Mouse (Mus musculus): ENCODE results near the gene Trmo. TPM values are rescaled to one million over a fixed set of nuclear protein-coding genes. Genes with fewer than 3 reads are reported as not detected.

Gene Trmo
- polyA plus RNA-seq, 1 experiment from 2014 or later: 10.4 TPM

GRCm38 (mm10) chr4:46361258-46361657 lies 28.0 kb downstream of the Trmo start:
- no peak overlapping the region for H3K27ac ChIP-seq
- H3K4me3 ChIP-seq: no peak overlapping the region
- no peak for DNase-seq (ENCODE audit: low spot score)
- H3K27me3 ChIP-seq (ENCODE audit: insufficient read depth, poor library complexity, severe bottlenecking): peaks cover 26% of the 10 kb centered on the region
- H3K4me1 ChIP-seq (replicated peaks): no peaks in the 10 kb centered on the region
- no peaks in the 10 kb centered on the region for H3K9me3 ChIP-seq
- H3K36me3 ChIP-seq: no peaks in the 10 kb centered on the region
- WGBS: 78% methylated on average over 5 of the region's 5 CpGs

GRCm38 (mm10) chr4:46359539-46360253 lies 29.5 kb downstream of the Trmo start:
- DNase-seq (ENCODE audit: low spot score): no peak
- Histone ChIP-seq H3K4me3 (no peak overlapping the region), H3K36me3 (no peaks in the 10 kb centered on the region), H3K27ac (no peak overlapping the region), H3K9me3 (no peaks in the 10 kb centered on the region), H3K4me1 (replicated peaks) (no peaks in the 10 kb centered on the region), H3K27me3 (ENCODE audit: insufficient read depth, poor library complexity, severe bottlenecking) (peaks cover 31% of the 10 kb centered on the region)
- 84% methylated on average over 12 of the region's 12 CpGs for WGBS

- peak; percentile 76 for DNase-seq (ENCODE audit: low spot score)
- peaks cover 15% of the 10 kb centered on the region for H3K4me1 ChIP-seq (replicated peaks)
- no peak overlapping the region for H3K27ac ChIP-seq
- no peaks in the 10 kb centered on the region for H3K9me3 ChIP-seq
- WGBS: 51% methylated on average over 12 of the region's 12 CpGs
- no peaks in the 10 kb centered on the region for H3K36me3 ChIP-seq
- H3K27me3 ChIP-seq (ENCODE audit: insufficient read depth, poor library complexity, severe bottlenecking): peaks cover 57% of the 10 kb centered on the region
- no peak overlapping the region for H3K4me3 ChIP-seq
Observed at GRCm38 (mm10) chr4:46356351-46357133, 32.7 kb downstream of the Trmo start.

- peak overlapping the region; percentile 42; the same call in 1 of the 2 replicates for H3K27ac ChIP-seq
- H3K27me3 ChIP-seq (ENCODE audit: insufficient read depth, poor library complexity, severe bottlenecking): peaks cover 90% of the 10 kb centered on the region
- WGBS: 7% methylated on average over 10 of the region's 10 CpGs
- no peaks in the 10 kb centered on the region for H3K36me3 ChIP-seq
- no peaks in the 10 kb centered on the region for H3K9me3 ChIP-seq
- H3K4me1 ChIP-seq (replicated peaks): peaks cover 15% of the 10 kb centered on the region
- peak; percentile 29 for DNase-seq (ENCODE audit: low spot score)
- H3K4me3 ChIP-seq: no peak overlapping the region
Observed at GRCm38 (mm10) chr4:46353045-46353444, 36.2 kb downstream of the Trmo start.

GRCm38 (mm10) chr4:46349530-46349929 lies 39.7 kb downstream of the Trmo start:
- Histone ChIP-seq H3K27ac (no peak overlapping the region), H3K36me3 (no peaks in the 10 kb centered on the region), H3K4me1 (replicated peaks) (peaks cover 21% of the 10 kb centered on the region), H3K4me3 (no peak overlapping the region), H3K27me3 (ENCODE audit: insufficient read depth, poor library complexity, severe bottlenecking) (peaks cover 97% of the 10 kb centered on the region), H3K9me3 (no peaks in the 10 kb centered on the region)
- 42% methylated on average over 5 of the region's 5 CpGs for WGBS
- no peak for DNase-seq (ENCODE audit: low spot score)

GRCm38 (mm10) chr4:46348897-46349296 lies 40.3 kb downstream of the Trmo start:
- Histone ChIP-seq H3K9me3 (no peaks in the 10 kb centered on the region), H3K36me3 (no peaks in the 10 kb centered on the region), H3K4me3 (no peak overlapping the region), H3K27ac (no peak overlapping the region), H3K4me1 (replicated peaks) (peaks cover 27% of the 10 kb centered on the region), H3K27me3 (ENCODE audit: insufficient read depth, poor library complexity, severe bottlenecking) (peaks cover 99% of the 10 kb centered on the region)
- DNase-seq (ENCODE audit: low spot score): peak; percentile 22
- 19% methylated on average over 9 of the region's 9 CpGs for WGBS

- no peak overlapping the region for H3K27ac ChIP-seq
- no peak overlapping the region for H3K4me3 ChIP-seq
- H3K4me1 ChIP-seq (replicated peaks): peaks cover 27% of the 10 kb centered on the region
- H3K36me3 ChIP-seq: no peaks in the 10 kb centered on the region
- H3K9me3 ChIP-seq: no peaks in the 10 kb centered on the region
- DNase-seq (ENCODE audit: low spot score): peak; percentile 41
- 2% methylated on average over 41 of the region's 41 CpGs for WGBS
- H3K27me3 ChIP-seq (ENCODE audit: insufficient read depth, poor library complexity, severe bottlenecking): peaks cover 99% of the 10 kb centered on the region
Observed at GRCm38 (mm10) chr4:46347580-46348515, 41.4 kb downstream of the Trmo start.

- H3K27me3 ChIP-seq (ENCODE audit: insufficient read depth, poor library complexity, severe bottlenecking): peaks cover 100% of the 10 kb centered on the region
- no peaks in the 10 kb centered on the region for H3K9me3 ChIP-seq
- peaks cover 24% of the 10 kb centered on the region for H3K4me1 ChIP-seq (replicated peaks)
- peak; percentile 20 for DNase-seq (ENCODE audit: low spot score)
- no peak overlapping the region for H3K4me3 ChIP-seq
- 11% methylated on average over 4 of the region's 4 CpGs for WGBS
- H3K27ac ChIP-seq: no peak overlapping the region
- H3K36me3 ChIP-seq: no peaks in the 10 kb centered on the region
Observed at GRCm38 (mm10) chr4:46347141-46347540, 42.1 kb downstream of the Trmo start.

GRCm38 (mm10) chr4:46346221-46346620 lies 43.0 kb downstream of the Trmo start:
- H3K4me3 ChIP-seq: no peak overlapping the region
- no peak for DNase-seq (ENCODE audit: low spot score)

GRCm38 (mm10) chr4:46345773-46346100 lies 43.5 kb downstream of the Trmo start:
- Histone ChIP-seq H3K4me3 (no peak overlapping the region), H3K9me3 (no peaks in the 10 kb centered on the region), H3K27ac (no peak overlapping the region), H3K36me3 (no peaks in the 10 kb centered on the region), H3K27me3 (ENCODE audit: insufficient read depth, poor library complexity, severe bottlenecking) (peaks cover 100% of the 10 kb centered on the region), H3K4me1 (replicated peaks) (peaks cover 24% of the 10 kb centered on the region)
- 17% methylated on average over 3 of the region's 3 CpGs for WGBS
- DNase-seq (ENCODE audit: low spot score): peak; percentile 12

More at GRCm38 (mm10) chr4:46346221-46346620, 43.0 kb downstream of the Trmo start:
- WGBS: 21% methylated on average over 6 of the region's 6 CpGs
- Histone ChIP-seq H3K9me3 (no peaks in the 10 kb centered on the region), H3K36me3 (no peaks in the 10 kb centered on the region), H3K27ac (no peak overlapping the region), H3K4me1 (replicated peaks) (peaks cover 24% of the 10 kb centered on the region), H3K27me3 (ENCODE audit: insufficient read depth, poor library complexity, severe bottlenecking) (peaks cover 100% of the 10 kb centered on the region)

- no peaks in the 10 kb centered on the region for H3K9me3 ChIP-seq
- H3K27ac ChIP-seq: no peak overlapping the region
- peaks cover 24% of the 10 kb centered on the region for H3K4me1 ChIP-seq (replicated peaks)
- no peaks in the 10 kb centered on the region for H3K36me3 ChIP-seq
- DNase-seq (ENCODE audit: low spot score): peak; percentile 42
- WGBS: 1% methylated on average over 67 of the region's 67 CpGs
- peak overlapping the region; percentile 45 for H3K4me3 ChIP-seq
- peaks cover 100% of the 10 kb centered on the region for H3K27me3 ChIP-seq (ENCODE audit: insufficient read depth, poor library complexity, severe bottlenecking)
Observed at GRCm38 (mm10) chr4:46345056-46345772, 44.0 kb downstream of the Trmo start.

- no peaks in the 10 kb centered on the region for H3K36me3 ChIP-seq
- WGBS: under 1% methylated on average over 51 of the region's 51 CpGs
- H3K27me3 ChIP-seq (ENCODE audit: insufficient read depth, poor library complexity, severe bottlenecking): peaks cover 100% of the 10 kb centered on the region
- peak; percentile 65 for DNase-seq (ENCODE audit: low spot score)
- H3K4me3 ChIP-seq: peak overlapping the region; percentile 45
- peaks cover 28% of the 10 kb centered on the region for H3K4me1 ChIP-seq (replicated peaks)
- 0 out of 2 replicates have a peak overlapping the region, but pooled peaks have one; percentile 5 for H3K27ac ChIP-seq
- H3K9me3 ChIP-seq: no peaks in the 10 kb centered on the region
Observed at GRCm38 (mm10) chr4:46344288-46344687, 44.9 kb downstream of the Trmo start.

All from hindbrain, embryonic 10.5 days (tissue).